Mouse (Mus musculus) cerebellum, adult 2 months (tissue): ENCODE data around the gene Nell2.

Experiments used
- CTCF ChIP-seq: fragments of 200-500 bp; IDR thresholded peaks from 2 replicates; pipeline ENCODE4 v1.5.1; 2011; ENCODE audit warnings: low read depth, mild to moderate bottlenecking, control low read depth, low read length, moderate library complexity, borderline replicate concordance; ENCODE audit not compliant: insufficient read depth
- POLR2A ChIP-seq: fragments of 200-500 bp; IDR thresholded peaks from 2 replicates; pipeline ENCODE4 v1.6.1; 2011; ENCODE audit warnings: low read length, control low read depth, borderline replicate concordance; ENCODE audit not compliant: insufficient read depth

DNA sequence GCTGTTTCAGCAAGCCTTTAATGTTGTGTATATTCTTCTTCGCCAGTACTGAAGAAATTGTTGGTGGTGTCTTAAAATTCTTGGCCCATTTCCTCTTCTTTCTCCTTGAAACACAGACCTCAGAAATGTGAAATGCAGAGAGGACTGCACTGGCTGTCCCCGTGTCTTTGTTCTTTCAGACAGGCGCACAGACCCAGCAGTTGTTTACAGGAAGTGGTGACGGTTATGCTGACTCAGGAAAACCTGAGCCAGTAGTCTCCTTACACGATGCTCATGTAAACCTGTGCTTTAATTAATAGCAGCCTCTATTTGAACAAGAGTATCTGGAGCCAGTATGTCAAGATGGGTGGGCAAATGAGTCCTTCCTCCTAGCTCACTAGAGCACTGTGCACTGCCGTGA lies 61.2 kb downstream of the Nell2 start:
- TF ChIP-seq POLR2A (no peak), CTCF (no peak)
